ENCODE assay signal across 15 mouse cellular contexts in genomic region chr5:103746561-103747085, GRCm38 (mm10). TPM values are rescaled to one million over a fixed set of nuclear protein-coding genes. Genes with fewer than 3 reads are reported as not detected.
A peak's percentile ranks its signal among the peaks of the same experiment; 100 is the strongest.
DNase-seq lines count a peak whose midpoint lies in the region; ATAC-seq and TF ChIP-seq lines count a peak whose summit lies in the region.
"Had no signal": no experiment of that assay in that cellular context is flagged by ENCODE, and none has a peak within 500 bp of the region (broad histone marks: within the 10 kb centered on the region; RNA-seq: fewer than 3 reads in every experiment).

No protein-coding gene starts in this region.

- ATAC-seq in kidney, embryonic 16.5 days (ENCODE audit: low FRiP score, low TSS enrichment) = no peak
- ATAC-seq: forebrain, embryonic 16.5 days; midbrain, embryonic 13.5 days had no signal

- H3K9me3 ChIP-seq in kidney, embryonic 16.5 days (ENCODE audit: low read length) = no peaks in the 10 kb centered on the region
- H3K9me3 ChIP-seq: heart, embryonic 13.5 days; limb, embryonic 13.5 days; midbrain, embryonic 13.5 days had no signal

- H3K27ac ChIP-seq in bone marrow macrophage, adult 2 months (ENCODE audit: insufficient read depth, low read depth, low read length) = peak overlapping the region; percentile 80
- peak overlapping the region; percentile 53 for H3K27ac ChIP-seq in macrophage
- H3K27ac ChIP-seq in kidney, embryonic 16.5 days (ENCODE audit: low read length) = no peak overlapping the region
- H3K27ac ChIP-seq: heart, embryonic 13.5 days; limb, embryonic 13.5 days; midbrain, embryonic 13.5 days had no signal

- no peak overlapping the region for H3K4me2 ChIP-seq in kidney, embryonic 16.5 days (replicated peaks; ENCODE audit: low read depth, low read length)
- H3K4me2 ChIP-seq: heart, embryonic 13.5 days; limb, embryonic 13.5 days; midbrain, embryonic 13.5 days had no signal

- peak; percentile 47 for DNase-seq in thymus, postnatal 14 days
- DNase-seq in thymus, postnatal 36 days = no peak
- DNase-seq in embryo, embryonic 9.5 days (ENCODE audit: extremely low spot score) = no peak
- no peak for DNase-seq in frontal cortex, postnatal 10 days (ENCODE audit: low spot score in 2 of 2)
- DNase-seq: cerebellum, adult 11 months; gastrocnemius, postnatal 14 days; kidney, adult 11 months; lung, postnatal 10 days had no signal

- TF ChIP-seq POLR2A in bone marrow macrophage, adult 2 months (IDR thresholded peaks at IDR 0.05; ENCODE audit: borderline replicate concordance, low read depth, low read length) = no peak

- no peak overlapping the region; the same call in 1 of the 2 replicates for H3K4me3 ChIP-seq in bone marrow macrophage, adult 2 months (ENCODE audit: insufficient read depth, low read length)
- H3K4me3 ChIP-seq in macrophage (ENCODE audit: inconsistent target) = no peak overlapping the region
- H3K4me3 ChIP-seq in kidney, embryonic 16.5 days (ENCODE audit: low read length) = no peak overlapping the region
- H3K4me3 ChIP-seq: heart, embryonic 13.5 days; limb, embryonic 13.5 days; midbrain, embryonic 13.5 days had no signal

- no peak for TF ChIP-seq CTCF in bone marrow macrophage, adult 2 months (IDR thresholded peaks at IDR 0.05; ENCODE audit: low read depth, low read length)

- 20% methylated on average over 3 of the region's 3 CpGs for WGBS in macrophage (ENCODE audit: missing documents)
- WGBS in kidney, embryonic 16.5 days = 94% methylated on average over 3 of the region's 3 CpGs

- no peaks in the 10 kb centered on the region for H3K27me3 ChIP-seq in kidney, embryonic 16.5 days (ENCODE audit: insufficient read depth, low read length)
- H3K27me3 ChIP-seq: limb, embryonic 13.5 days had no signal

- H3K9ac ChIP-seq in kidney, embryonic 16.5 days (replicated peaks; ENCODE audit: low read length) = no peak overlapping the region
- H3K9ac ChIP-seq: heart, embryonic 13.5 days; limb, embryonic 13.5 days; midbrain, embryonic 13.5 days had no signal

- H3K4me1 ChIP-seq in bone marrow macrophage, adult 2 months (ENCODE audit: control insufficient read depth, insufficient read depth, low read length) = peaks cover 48% of the 10 kb centered on the region
- H3K4me1 ChIP-seq in kidney, embryonic 16.5 days (ENCODE audit: insufficient read depth, low read length) = 0 out of 2 replicates have a peak, but pooled peaks cover 5% of the 10 kb centered on the region
- H3K4me1 ChIP-seq: heart, embryonic 13.5 days had no signal

- H3K79me2 ChIP-seq in macrophage (ENCODE audit: inconsistent target) = peaks cover 100% of the 10 kb centered on the region

- peaks cover 11% of the 10 kb centered on the region; the same call in 1 of the 2 replicates for H3K36me3 ChIP-seq in macrophage (ENCODE audit: inconsistent target)
- no peaks in the 10 kb centered on the region for H3K36me3 ChIP-seq in kidney, embryonic 16.5 days (ENCODE audit: insufficient read depth, low read length)
- H3K36me3 ChIP-seq: heart, embryonic 13.5 days; limb, embryonic 13.5 days; midbrain, embryonic 13.5 days had no signal

RNA-seq across cellular contexts. Expression of gene Aff1, which starts 54.4 kb away (rescaled TPM):
- 44.1 and 45.3 TPM in 2 replicates for polyA plus RNA-seq in bone marrow macrophage, adult 2 months (2012; ENCODE audit: insufficient read depth, insufficient read length, missing spikeins)
- total RNA-seq in macrophage (2018; cell fraction: chromatin; rRNA removed) = 100 to 1,000 TPM; 203 to 938 (median 276) TPM
- total RNA-seq in macrophage (2018; cell fraction: cytosol; rRNA removed) = 100 to 1,000 TPM in 8 of 26 experiments, 10 to 100 TPM in 18; 80.4 to 132 (median 93.2) TPM
- total RNA-seq in macrophage (2018; cell fraction: nucleus; rRNA removed) = 100 to 1,000 TPM; 134 to 711 (median 191) TPM
- 46.6 to 51.5 TPM (median 46.7 TPM) in 3 replicates for polyA plus RNA-seq in macrophage (2018)
- polyA plus RNA-seq in kidney, embryonic 16.5 days (2015; fragmentation: Nextera tagmentation; extraction: Ambion mirVana) = 13.2 and 14.5 TPM in 2 replicates
